In genomic region chr1:55021907-55022306, GRCm38 (mm10) we compare ENCODE assay signal across 24 mouse cellular contexts.
"Had no signal": no experiment of that assay in that cellular context is flagged by ENCODE, and none has a peak within 500 bp of the region (broad histone marks: within the 10 kb centered on the region; RNA-seq: fewer than 3 reads in every experiment).

No protein-coding gene starts in this region.

- H3K27ac ChIP-seq: embryonic facial prominence, embryonic 10.5 days; embryonic facial prominence, embryonic 12.5 days; embryonic facial prominence, embryonic 13.5 days; embryonic facial prominence, embryonic 15.5 days; forebrain, embryonic 10.5 days; forebrain, embryonic 12.5 days; forebrain, embryonic 13.5 days; forebrain, embryonic 15.5 days; gastrocnemius, adult 2 months; heart, adult 2 months; heart, embryonic 10.5 days had no signal

- H3K27me3 ChIP-seq: embryonic facial prominence, embryonic 12.5 days; embryonic facial prominence, embryonic 13.5 days; embryonic facial prominence, embryonic 15.5 days; forebrain, embryonic 12.5 days; forebrain, embryonic 13.5 days; forebrain, embryonic 15.5 days had no signal

- H3K4me3 ChIP-seq: embryonic facial prominence, embryonic 10.5 days; embryonic facial prominence, embryonic 12.5 days; embryonic facial prominence, embryonic 13.5 days; embryonic facial prominence, embryonic 15.5 days; erythroblast, embryonic 14.5 days; forebrain, embryonic 10.5 days; forebrain, embryonic 12.5 days; forebrain, embryonic 13.5 days; forebrain, embryonic 15.5 days; gastrocnemius, adult 2 months; heart, adult 2 months; heart, embryonic 10.5 days had no signal

- DNase-seq: cerebellum, adult 9-11 months; cerebellum, postnatal 10 days; cerebellum, postnatal 14 days; cerebellum, postnatal 25 days; cerebellum, postnatal 36 days; embryo, embryonic 11 days; forebrain, postnatal 0 days; gastrocnemius, adult 2 months; gastrocnemius, postnatal 10 days; gastrocnemius, postnatal 14 days; gastrocnemius, postnatal 25 days; gastrocnemius, postnatal 36 days; heart, adult 18-20 months; heart, adult 2 months had no signal

- H3K9ac ChIP-seq: embryonic facial prominence, embryonic 12.5 days; embryonic facial prominence, embryonic 13.5 days; embryonic facial prominence, embryonic 15.5 days; forebrain, embryonic 12.5 days; forebrain, embryonic 13.5 days; forebrain, embryonic 15.5 days; forebrain, postnatal 0 days had no signal

- H3K4me1 ChIP-seq: heart, embryonic 10.5 days had no signal

- H3K9me3 ChIP-seq: embryonic facial prominence, embryonic 12.5 days; embryonic facial prominence, embryonic 13.5 days; embryonic facial prominence, embryonic 15.5 days; forebrain, embryonic 12.5 days; forebrain, embryonic 13.5 days; forebrain, embryonic 15.5 days; heart, embryonic 10.5 days had no signal
